Mouse (Mus musculus): ENCODE results near the gene Pxk.

DNA sequence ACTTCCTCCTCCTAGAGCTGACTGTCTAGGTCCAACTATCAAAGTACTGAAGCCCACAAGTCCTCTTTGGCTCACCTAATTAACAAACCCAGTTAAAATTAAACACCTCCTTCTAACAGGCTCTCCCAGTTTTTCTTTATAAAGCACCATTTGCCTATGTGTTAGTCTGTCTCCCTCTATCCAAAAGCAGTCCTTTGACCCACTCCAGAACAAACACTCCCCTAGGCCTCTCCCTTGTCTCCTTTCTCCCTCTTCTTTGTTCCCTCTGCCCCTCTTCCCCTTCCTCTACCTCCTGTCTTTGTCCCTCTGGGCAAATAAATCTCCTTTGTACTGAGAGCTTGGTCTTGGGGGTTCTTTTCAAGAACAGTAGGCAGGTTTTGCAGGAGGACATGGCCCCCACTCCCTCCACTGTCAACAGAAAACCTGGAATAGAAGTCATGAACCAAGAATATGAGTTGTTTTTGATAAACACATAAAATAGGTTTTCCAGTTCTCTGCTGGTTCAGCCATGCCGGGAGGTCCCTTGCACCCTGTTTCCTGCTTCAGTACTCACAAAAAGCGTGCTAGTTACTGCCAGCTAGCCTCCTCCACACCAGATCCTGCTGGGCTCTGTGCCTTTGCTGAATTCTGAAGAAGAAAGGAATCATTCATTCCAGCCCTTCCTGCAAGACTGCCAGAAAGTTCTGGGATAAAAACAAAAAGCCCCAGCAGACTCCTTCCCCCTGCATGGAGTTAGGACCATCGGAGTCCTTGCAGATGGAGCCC lies 35.3 kb upstream of the Pxk start:
- TF ChIP-seq CTCF (IDR thresholded peaks at IDR 0.05; ENCODE audit: low read depth) (no peak), EP300 (optimal IDR thresholded peaks at IDR 0.05) (no peak)

Data from stomach, postnatal 0 days (tissue).